Mouse (Mus musculus): ENCODE results near the gene D6Ertd527e.

GRCm38 (mm10) chr6:87142239-87142638, 37.7 kb downstream of the D6Ertd527e start:
- TF ChIP-seq POLR2A (IDR thresholded peaks at IDR 0.05; ENCODE audit: low read depth, low read length) = no peak
- no peak for TF ChIP-seq CTCF (conservative IDR thresholded peaks at IDR 0.05; ENCODE audit: insufficient read depth, insufficient read length, low read depth, low read length)
